Mouse (Mus musculus) E14TG2a.4 (cell line): ENCODE results near the gene Grin2a.

ENCODE experiments used
- CTCF ChIP-seq: conservative IDR thresholded peaks from 2 replicates; pipeline ENCODE4 v1.5.1; 2014; ENCODE audit warnings: low read length
- POU5F1 ChIP-seq: IDR thresholded peaks from 2 replicates; pipeline ENCODE4 v1.6.1; 2014; ENCODE audit warnings: low read length, borderline replicate concordance

DNA sequence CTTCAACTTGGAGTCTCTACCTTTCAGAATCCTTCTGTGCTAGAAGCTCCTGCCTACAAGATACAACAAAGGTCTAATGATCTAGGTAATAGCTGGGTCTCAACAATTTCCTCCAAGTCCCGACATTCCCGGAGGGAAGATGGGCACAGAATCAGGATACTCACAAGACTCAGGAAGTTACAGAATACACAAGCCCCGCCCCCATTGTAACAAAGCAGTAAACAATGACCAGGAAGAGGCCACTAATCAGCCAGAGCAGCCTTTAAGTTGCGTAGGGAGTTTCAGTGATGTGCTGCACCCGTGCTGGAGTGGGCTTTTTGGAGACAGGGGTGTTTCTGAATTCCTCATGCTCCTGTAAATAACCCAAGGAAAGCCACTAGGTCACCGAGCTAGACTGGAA lies 31.4 kb upstream of the Grin2a start:
- TF ChIP-seq CTCF (no peak), POU5F1 (no peak)
